Mouse (Mus musculus): ENCODE results near the gene Ublcp1. TPM values are rescaled to one million over a fixed set of nuclear protein-coding genes. Genes with fewer than 3 reads are reported as not detected.

Ublcp1 gene
- polyA plus RNA-seq, 1 experiment, result 24.3 TPM

DNA sequence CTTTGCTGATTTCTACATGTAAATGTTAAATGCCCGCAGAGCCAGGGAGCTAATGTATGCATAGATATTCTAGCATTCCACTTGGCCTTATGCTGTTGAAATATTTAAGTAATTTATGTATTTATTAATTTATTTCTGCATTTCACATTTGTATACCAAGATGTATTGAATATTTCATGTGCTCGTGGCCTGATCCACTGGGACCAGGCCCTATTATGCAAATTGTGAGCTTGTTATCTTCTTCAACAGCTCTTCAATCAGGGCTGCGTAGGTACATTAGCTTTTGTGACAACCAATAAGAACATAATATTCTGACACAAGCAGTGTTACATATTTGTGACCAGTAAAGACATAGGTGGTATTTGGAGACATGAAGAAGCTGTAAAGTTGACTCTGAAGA lies 56.9 kb downstream of the Ublcp1 start:
- Histone ChIP-seq H3K4me3 (ENCODE audit: insufficient read depth, low read depth, low read length) (no peak overlapping the region), H3K4me1 (ENCODE audit: control insufficient read depth, insufficient read depth, insufficient read length, low read length) (no peaks in the 10 kb centered on the region), H3K27ac (replicated peaks; ENCODE audit: low read depth, low read length) (no peak overlapping the region)

DNA sequence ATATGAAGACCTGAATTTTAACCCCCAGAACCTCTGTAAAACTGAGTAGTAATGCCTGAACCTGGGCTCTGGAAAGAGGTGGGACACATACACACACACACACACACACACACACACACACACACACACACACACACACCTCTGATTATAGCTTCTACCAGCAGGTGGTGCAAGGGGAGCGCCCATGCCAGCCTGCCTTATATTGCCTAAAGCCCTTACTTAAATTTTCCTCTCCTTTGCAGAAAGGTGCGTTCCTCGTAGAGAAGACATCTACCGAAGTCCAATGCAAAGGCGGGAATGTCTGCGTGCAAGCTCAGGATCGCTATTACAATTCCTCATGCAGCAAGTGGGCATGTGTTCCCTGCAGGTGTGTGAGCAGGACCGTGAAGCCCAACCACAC lies 58.0 kb downstream of the Ublcp1 start:
- Histone ChIP-seq H3K27ac (replicated peaks; ENCODE audit: low read depth, low read length) (no peak overlapping the region), H3K4me1 (ENCODE audit: control insufficient read depth, insufficient read depth, insufficient read length, low read length) (no peaks in the 10 kb centered on the region), H3K4me3 (ENCODE audit: insufficient read depth, low read depth, low read length) (no peak overlapping the region)

DNA sequence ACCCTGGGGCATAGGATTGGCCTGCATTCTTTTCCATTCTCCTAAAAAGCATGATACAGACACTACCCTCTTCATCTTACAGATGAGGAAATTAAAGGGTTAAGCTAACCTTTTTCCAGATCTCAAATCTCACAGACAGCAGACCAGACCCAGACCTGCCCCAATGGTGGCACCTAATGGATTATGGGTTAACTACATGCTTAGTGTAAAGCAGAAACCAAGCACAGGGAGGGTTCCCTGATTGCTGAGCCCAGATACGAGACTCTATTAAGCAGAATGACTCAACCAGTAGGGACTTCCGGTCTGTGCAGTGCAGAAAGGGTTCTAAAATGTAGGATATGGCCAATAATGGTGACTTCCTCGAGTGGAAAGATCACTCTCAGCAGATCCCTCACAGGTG lies 59.9 kb downstream of the Ublcp1 start:
- H3K4me3 ChIP-seq (ENCODE audit: insufficient read depth, low read depth, low read length), result no peak overlapping the region
- no peak overlapping the region for H3K27ac ChIP-seq (replicated peaks; ENCODE audit: low read depth, low read length)
- no peaks in the 10 kb centered on the region for H3K4me1 ChIP-seq (ENCODE audit: control insufficient read depth, insufficient read depth, insufficient read length, low read length)

DNA sequence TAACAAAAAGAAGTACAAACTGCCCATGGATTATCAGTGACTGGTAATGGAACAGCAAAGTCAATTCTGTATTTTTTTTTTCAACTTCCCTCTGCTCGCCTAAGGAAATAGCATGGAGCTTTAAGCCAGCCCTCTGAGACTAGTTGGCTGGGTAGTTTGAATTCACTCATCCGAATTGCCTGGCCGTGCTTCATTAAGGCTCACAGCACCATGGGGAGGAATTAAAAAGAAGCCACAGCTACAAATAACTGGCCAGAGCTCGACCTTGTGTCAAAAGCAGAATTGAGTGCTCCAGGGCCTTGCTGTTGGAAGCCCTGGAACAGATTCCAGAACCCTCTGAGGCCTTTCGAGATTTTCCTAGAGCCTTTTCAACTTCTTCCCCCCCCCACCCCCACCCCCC lies 61.7 kb downstream of the Ublcp1 start:
- no peak overlapping the region for H3K27ac ChIP-seq (replicated peaks; ENCODE audit: low read depth, low read length)
- no peak overlapping the region for H3K4me3 ChIP-seq (ENCODE audit: insufficient read depth, low read depth, low read length)
- H3K4me1 ChIP-seq (ENCODE audit: control insufficient read depth, insufficient read depth, insufficient read length, low read length), result no peaks in the 10 kb centered on the region

DNA sequence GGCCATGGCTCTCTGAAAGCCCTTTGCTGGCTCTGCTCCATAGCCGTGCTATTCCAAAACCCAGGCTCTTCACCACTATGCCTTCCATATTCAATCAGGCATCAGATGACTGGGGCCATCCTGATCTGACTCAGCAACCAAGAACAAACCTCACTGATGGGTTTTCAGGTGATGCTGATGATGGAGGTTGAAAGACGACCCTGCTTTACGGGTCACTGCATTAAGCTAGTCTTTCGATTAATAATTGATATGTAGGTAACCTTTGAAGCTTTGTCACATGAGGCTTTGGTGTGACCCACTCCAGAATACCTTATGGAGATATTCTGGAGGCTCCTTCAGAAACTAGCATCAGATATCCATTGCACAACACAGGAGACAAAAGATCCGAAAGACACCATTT lies 63.8 kb downstream of the Ublcp1 start:
- Histone ChIP-seq H3K4me3 (ENCODE audit: insufficient read depth, low read depth, low read length) (no peak overlapping the region), H3K4me1 (ENCODE audit: control insufficient read depth, insufficient read depth, insufficient read length, low read length) (no peaks in the 10 kb centered on the region), H3K27ac (replicated peaks; ENCODE audit: low read depth, low read length) (no peak overlapping the region)

DNA sequence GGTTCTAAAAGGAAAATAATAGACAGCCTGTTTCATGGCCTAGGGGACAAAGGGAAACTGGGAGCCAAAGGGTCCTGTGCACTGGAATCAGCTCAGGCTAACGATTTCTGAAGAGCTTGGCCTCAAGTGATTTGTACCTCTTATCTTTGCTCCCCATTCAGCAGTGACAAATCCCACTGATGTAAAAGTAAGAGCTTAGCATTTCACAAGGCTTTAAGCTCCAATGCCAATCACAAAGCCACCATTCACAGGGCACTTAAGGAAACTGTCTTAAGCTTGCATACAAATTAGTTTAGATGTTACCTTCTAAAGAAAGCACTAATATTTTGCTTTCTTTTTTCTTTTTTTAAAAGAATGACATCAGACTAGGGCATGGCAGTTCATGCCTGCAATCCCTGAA lies 64.3 kb downstream of the Ublcp1 start:
- Histone ChIP-seq H3K4me1 (ENCODE audit: control insufficient read depth, insufficient read depth, insufficient read length, low read length) (no peaks in the 10 kb centered on the region), H3K27ac (replicated peaks; ENCODE audit: low read depth, low read length) (no peak overlapping the region), H3K4me3 (ENCODE audit: insufficient read depth, low read depth, low read length) (no peak overlapping the region)

DNA sequence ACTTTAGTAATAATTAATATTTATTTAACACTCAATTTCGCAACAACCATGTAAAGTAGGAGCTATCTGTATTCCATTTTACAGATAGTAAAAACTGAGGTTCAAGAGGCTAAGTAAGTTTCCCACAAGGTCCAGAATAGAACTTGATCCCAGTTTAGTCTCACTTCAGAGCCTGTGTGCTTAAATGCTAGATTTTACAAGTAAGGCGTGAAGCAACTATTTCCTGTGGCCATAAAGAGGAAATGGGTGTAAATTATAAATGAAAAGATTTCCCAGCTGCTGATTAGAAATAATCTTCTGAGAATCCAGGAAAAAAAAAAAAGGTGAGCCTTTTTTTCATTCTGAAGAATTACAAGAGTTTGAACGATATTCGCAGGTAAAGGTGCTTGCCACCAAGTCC lies 65.2 kb downstream of the Ublcp1 start:
- no peak overlapping the region for H3K4me3 ChIP-seq (ENCODE audit: insufficient read depth, low read depth, low read length)
- H3K4me1 ChIP-seq (ENCODE audit: control insufficient read depth, insufficient read depth, insufficient read length, low read length), result no peaks in the 10 kb centered on the region
- no peak overlapping the region for H3K27ac ChIP-seq (replicated peaks; ENCODE audit: low read depth, low read length)

Other genes starting within 250 kb of the Ublcp1 start
- gene Il12b, start 70.4 kb downstream of the Ublcp1 start, polyA plus RNA-seq (2012; ENCODE audit: insufficient read depth, insufficient read length, missing spikeins), result not detected in 2 replicates
- 12.6 and 15.9 TPM in 2 replicates for gene Rnf145, start 48.5 kb upstream of the Ublcp1 start, polyA plus RNA-seq (2012; ENCODE audit: insufficient read depth, insufficient read length, missing spikeins)
- gene Ebf1, start 146.8 kb upstream of the Ublcp1 start, polyA plus RNA-seq (2012; ENCODE audit: insufficient read depth, insufficient read length, missing spikeins), result 35.3 and 38.8 TPM in 2 replicates